Mouse (Mus musculus) fat pad, adult 2 months (tissue): ENCODE data around the gene Olfr1466.

Source experiments
- DNase-seq: peaks from one replicate; pipeline ENCODE4 v3.0.0-alpha.2; 2011; ENCODE audit warnings: low read depth, low spot score; ENCODE audit errors: extremely low read depth

Olfr1466 gene

GRCm38 (mm10) chr19:13338562-13338961 lies at the start of gene Olfr1466:
TSS of gene Olfr1466 (plus strand) at chr19:13338862.
- no peak for DNase-seq

GRCm38 (mm10) chr19:13315441-13315840 lies 23.2 kb upstream of the Olfr1466 start, which contains the start of gene Olfr1465:
TSS of gene Olfr1465 (minus strand) at chr19:13315541.
- no peak for DNase-seq

GRCm38 (mm10) chr19:13361936-13362335 lies 23.3 kb downstream of the Olfr1466 start, which contains the start of gene Olfr1467:
TSS of gene Olfr1467 (plus strand) at chr19:13362236.
- no peak for DNase-seq
